Mouse (Mus musculus): ENCODE data around the gene Snx20.
"Not testable (repeated sequence)": the region's sequence is repeated elsewhere in the genome, so short reads cannot be mapped to it uniquely, and the experiment has no call there.

The Snx20 gene

GRCm38 (mm10) chr8:88635474-88636397, at the start of gene Snx20:
Snx20 (minus strand) TSS chr8:88636128.
- no peak for DNase-seq (ENCODE audit: low spot score in 2 of 2)

GRCm38 (mm10) chr8:88683656-88684289, 47.8 kb upstream of the Snx20 start:
- no peak for DNase-seq (ENCODE audit: low spot score in 2 of 2)

- peak in 1 of 2 experiments; percentile 44 for DNase-seq (ENCODE audit: low spot score in 2 of 2)
These were observed 45.1 kb upstream of the Snx20 start for GRCm38 (mm10) chr8:88681046-88681445.

GRCm38 (mm10) chr8:88680566-88680965, 44.6 kb upstream of the Snx20 start:
- peak in 1 of 2 experiments; percentile 50 for DNase-seq (ENCODE audit: low spot score in 2 of 2)

GRCm38 (mm10) chr8:88677071-88677470, 41.1 kb upstream of the Snx20 start:
- DNase-seq (ENCODE audit: low spot score in 2 of 2): no peak

- DNase-seq (ENCODE audit: low spot score in 2 of 2): peak in 1 of 2 experiments; percentile 30
These were observed 39.6 kb upstream of the Snx20 start for GRCm38 (mm10) chr8:88675372-88676165.

GRCm38 (mm10) chr8:88673859-88674258, 37.9 kb upstream of the Snx20 start:
- DNase-seq (ENCODE audit: low spot score in 2 of 2): no peak

- DNase-seq (ENCODE audit: low spot score in 2 of 2): peak in 1 of 2 experiments; percentile 35
These were observed 35.6 kb upstream of the Snx20 start for GRCm38 (mm10) chr8:88671575-88671974.

- no peak for DNase-seq (ENCODE audit: low spot score in 2 of 2)
These were observed 34.9 kb upstream of the Snx20 start for GRCm38 (mm10) chr8:88670782-88671181.

- DNase-seq (ENCODE audit: low spot score in 2 of 2): peak; percentile 40 to 56
These were observed 32.6 kb upstream of the Snx20 start for GRCm38 (mm10) chr8:88668400-88669086.

- DNase-seq (ENCODE audit: low spot score in 2 of 2): no peak
These were observed 30.5 kb upstream of the Snx20 start for GRCm38 (mm10) chr8:88666435-88666834.

GRCm38 (mm10) chr8:88664947-88665346, 29.0 kb upstream of the Snx20 start:
- DNase-seq (ENCODE audit: low spot score in 2 of 2): no peak

- DNase-seq (ENCODE audit: low spot score in 2 of 2): no peak
These were observed 28.2 kb upstream of the Snx20 start for GRCm38 (mm10) chr8:88664121-88664520.

GRCm38 (mm10) chr8:88662401-88662821, 26.5 kb upstream of the Snx20 start:
- no peak for DNase-seq (ENCODE audit: low spot score in 2 of 2)

GRCm38 (mm10) chr8:88659873-88660272, 23.9 kb upstream of the Snx20 start:
- no peak for DNase-seq (ENCODE audit: low spot score in 2 of 2)

- DNase-seq (ENCODE audit: low spot score in 2 of 2): peak; percentile 50 to 58
These were observed 19.4 kb upstream of the Snx20 start for GRCm38 (mm10) chr8:88655334-88655733.

- DNase-seq (ENCODE audit: low spot score in 2 of 2): not testable (repeated sequence)
These were observed 15.2 kb upstream of the Snx20 start for GRCm38 (mm10) chr8:88651122-88651521.

- no peak for DNase-seq (ENCODE audit: low spot score in 2 of 2)
These were observed 14.2 kb upstream of the Snx20 start for GRCm38 (mm10) chr8:88650016-88650708.

GRCm38 (mm10) chr8:88648322-88648721, 12.4 kb upstream of the Snx20 start:
- DNase-seq (ENCODE audit: low spot score in 2 of 2): no peak

- DNase-seq (ENCODE audit: low spot score in 2 of 2): peak; percentile 21 to 30
These were observed 11.2 kb upstream of the Snx20 start, which contains the start of gene Nod2 for GRCm38 (mm10) chr8:88646837-88647778. Nod2 (plus strand) TSS chr8:88647315.
